Mouse (Mus musculus) ES-E14 (cell line): ENCODE results near the gene Hip1r. TPM values are rescaled to one million over a fixed set of nuclear protein-coding genes. Genes with fewer than 3 reads are reported as not detected.

Source experiments
- DNase-seq: peaks from one replicate; pipeline ENCODE4 v3.0.0-alpha.2; 2013; ENCODE audit warnings: low read depth, low spot score
- H3K27ac ChIP-seq: 2 replicates; pipeline ENCODE4 v1.5.1; 2012; ENCODE audit warnings: low read depth, mild to moderate bottlenecking, low read length, moderate library complexity, mixed read lengths; ENCODE audit not compliant: poor library complexity, insufficient read depth, severe bottlenecking
- H3K36me3 ChIP-seq: 2 replicates; pipeline ENCODE4 v1.6.1; 2012; ENCODE audit warnings: mild to moderate bottlenecking, low read length, moderate library complexity, mixed read lengths; ENCODE audit not compliant: control insufficient read depth, poor library complexity, insufficient read depth, severe bottlenecking
- H3K4me1 ChIP-seq, 2 experiments: fragments of 150-350 bp in 1 of 2; sonication (generic) in 1 of 2; 2 replicates each; pipeline ENCODE4 v1.6.1; 2012; ENCODE audit warnings: low read length in 2 of 2, mild to moderate bottlenecking in 1 of 2, mixed read lengths in 1 of 2; ENCODE audit not compliant: control insufficient read depth in 2 of 2, insufficient read depth in 2 of 2, poor library complexity in 1 of 2
- H3K4me3 ChIP-seq, 2 experiments: fragments of 150-350 bp in 1 of 2; sonication (generic) in 1 of 2; 2 replicates each; pipeline ENCODE4 v1.5.1; 2012; ENCODE audit warnings: low read length in 2 of 2, low read depth in 1 of 2, mild to moderate bottlenecking in 1 of 2, mixed read lengths in 1 of 2; ENCODE audit not compliant: insufficient read depth in 1 of 2, poor library complexity in 1 of 2, severe bottlenecking in 1 of 2
- H3K9ac ChIP-seq: 2 replicates; pipeline ENCODE4 v1.6.1; 2012; ENCODE audit warnings: low read depth, mild to moderate bottlenecking, low read length, mixed read lengths; ENCODE audit not compliant: poor library complexity, insufficient read depth, severe bottlenecking
- H3K9me3 ChIP-seq: fragments of 150-350 bp; sonication (generic); 2 replicates; pipeline ENCODE4 v1.6.1; 2012; ENCODE audit warnings: low read depth, mild to moderate bottlenecking, low read length; ENCODE audit not compliant: control insufficient read depth, insufficient read depth
- CHD2 ChIP-seq: IDR thresholded peaks from 2 replicates; pipeline ENCODE4 v1.6.1; 2014; ENCODE audit warnings: mild to moderate bottlenecking, low read depth, low read length, inconsistent platforms
- HCFC1 ChIP-seq: IDR thresholded peaks from 2 replicates; pipeline ENCODE4 v1.6.1; 2012; ENCODE audit warnings: low read length, inconsistent platforms, borderline replicate concordance; ENCODE audit not compliant: insufficient read depth
- MAFK ChIP-seq: IDR thresholded peaks from 2 replicates; pipeline ENCODE4 v1.6.1; 2014; ENCODE audit warnings: mild to moderate bottlenecking, low read depth, low read length, inconsistent platforms; ENCODE audit not compliant: insufficient read depth
- ZC3H11A ChIP-seq: IDR thresholded peaks from 2 replicates; pipeline ENCODE4 v1.6.1; 2012; ENCODE audit warnings: low read depth, mild to moderate bottlenecking, inconsistent platforms, low read length, borderline replicate concordance
- ZNF384 ChIP-seq: IDR thresholded peaks from 2 replicates; pipeline ENCODE4 v1.6.1; 2012; ENCODE audit warnings: low read depth, low read length, inconsistent platforms
- in situ Hi-C, 2 experiments: fragments of 600-800 bp; cut with MboI; formaldehyde crosslinking; loops; one replicate each; pipeline ENCODE4 v1.15.1; 2025; ENCODE audit warnings: low sequenced_read_pairs in 2 of 2, inconsistent platforms in 1 of 2; ENCODE audit not compliant: unreplicated experiment in 2 of 2
- total RNA-seq: library from RNA; depleted of rRNA; stranded (reverse); fragments of 300-350 nt; gene quantifications from 2 replicates; pipeline ENCODE4 v1.2.3, GENCODE M21; 2012

Hip1r gene
- total RNA-seq, 1 experiment: 9.7 TPM

DNA sequence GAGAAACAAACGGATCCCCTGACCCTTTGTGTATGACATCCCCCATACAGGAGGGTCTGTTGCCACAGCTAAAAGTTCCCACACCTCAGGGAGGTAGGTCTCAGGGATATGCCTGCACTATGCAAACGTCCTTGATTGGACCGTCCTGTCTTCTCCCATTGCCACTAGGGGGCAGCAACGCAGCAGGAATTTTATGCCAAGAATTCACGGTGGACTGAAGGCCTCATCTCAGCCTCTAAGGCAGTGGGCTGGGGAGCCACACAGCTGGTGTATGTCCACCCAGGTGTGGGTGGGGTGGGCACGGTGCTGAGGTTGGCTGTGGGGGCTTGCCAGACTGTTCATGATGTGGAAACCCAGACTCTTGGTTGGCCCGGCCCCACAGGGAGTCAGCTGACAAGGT lies 27.4 kb downstream of the Hip1r start:
- Histone ChIP-seq H3K9ac (no peak overlapping the region), H3K36me3 (peaks cover 9% of the 10 kb centered on the region), H3K4me3 (no peak overlapping the region), H3K27ac (no peak overlapping the region), H3K4me1 (peaks cover 0 to 20% of the 10 kb centered on the region in 2 experiments; a peak in 2 of 4 replicates), H3K9me3 (no peaks in the 10 kb centered on the region)
- TF ChIP-seq ZC3H11A (peak; percentile 76; the same call in 1 of the 2 replicates), MAFK (no peak)
- peak; percentile 85 for DNase-seq
- in situ Hi-C loops: loop anchor here in 1 of 2 experiments (5.0 kb wide), 1 partner anchor 81 kb away; no protein-coding TSS in a partner anchor

DNA sequence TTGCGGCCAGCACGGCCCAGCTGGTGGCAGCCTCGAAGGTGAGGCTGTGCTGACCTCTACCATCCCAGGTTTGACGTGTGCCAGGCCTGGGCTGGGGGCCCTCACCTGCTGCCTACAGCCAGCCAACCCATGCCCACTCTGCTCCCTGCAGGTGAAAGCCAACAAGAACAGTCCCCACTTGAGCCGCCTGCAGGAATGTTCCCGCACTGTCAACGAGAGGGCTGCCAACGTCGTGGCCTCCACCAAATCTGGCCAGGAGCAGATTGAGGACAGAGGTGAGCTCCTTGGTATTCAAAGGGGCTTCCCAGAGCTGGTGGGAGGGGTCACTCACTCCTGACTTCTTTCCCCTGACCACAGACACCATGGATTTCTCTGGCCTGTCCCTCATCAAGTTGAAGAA lies 27.8 kb downstream of the Hip1r start:
- no peak overlapping the region for H3K27ac ChIP-seq
- peaks cover 14% of the 10 kb centered on the region for H3K36me3 ChIP-seq
- peaks cover 0 to 21% of the 10 kb centered on the region in 2 experiments; a peak in 2 of 4 replicates for H3K4me1 ChIP-seq
- no peak overlapping the region for H3K4me3 ChIP-seq
- in situ Hi-C loops: loop anchor here in 1 of 2 experiments (5.0 kb wide), 1 partner anchor 81 kb away; no protein-coding TSS in a partner anchor
- DNase-seq: no peak
- TF ChIP-seq ZNF384 (no peak), ZC3H11A (no peak), MAFK (no peak), HCFC1 (no peak), CHD2 (no peak)
- H3K9me3 ChIP-seq: no peaks in the 10 kb centered on the region
- H3K9ac ChIP-seq: no peak overlapping the region

DNA sequence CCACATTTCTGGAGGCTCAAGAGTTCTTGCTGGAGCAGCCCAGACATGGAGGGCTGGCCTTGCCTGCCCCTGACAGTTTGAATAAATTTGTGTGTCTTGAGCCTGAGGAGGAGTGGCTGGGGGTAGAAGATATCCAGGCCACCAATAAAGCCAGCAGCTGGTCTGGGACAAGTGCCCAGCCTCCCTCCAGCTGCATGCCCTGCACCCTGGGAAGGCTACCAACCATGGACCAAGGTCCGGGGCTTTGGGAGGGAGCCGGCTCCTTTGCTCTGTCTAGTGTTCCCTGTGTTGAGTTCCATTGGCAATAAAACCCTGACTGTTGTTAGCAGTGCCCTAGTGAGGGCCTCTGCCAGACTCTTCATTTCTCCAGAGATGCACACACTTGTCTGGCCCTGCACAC lies 29.4 kb downstream of the Hip1r start:
- in situ Hi-C loops: loop anchor here in 1 of 2 experiments (5.0 kb wide), 1 partner anchor 79 kb away; no protein-coding TSS in a partner anchor
- TF ChIP-seq CHD2 (no peak), ZNF384 (no peak), HCFC1 (no peak), ZC3H11A (no peak), MAFK (no peak)
- no peak overlapping the region for H3K27ac ChIP-seq
- no peak overlapping the region for H3K9ac ChIP-seq
- peaks cover 21% of the 10 kb centered on the region for H3K36me3 ChIP-seq
- H3K4me3 ChIP-seq: no peak overlapping the region
- peaks cover 0 to 15% of the 10 kb centered on the region in 2 experiments; a peak in 1 of 4 replicates for H3K4me1 ChIP-seq
- no peak for DNase-seq
- no peaks in the 10 kb centered on the region for H3K9me3 ChIP-seq

DNA sequence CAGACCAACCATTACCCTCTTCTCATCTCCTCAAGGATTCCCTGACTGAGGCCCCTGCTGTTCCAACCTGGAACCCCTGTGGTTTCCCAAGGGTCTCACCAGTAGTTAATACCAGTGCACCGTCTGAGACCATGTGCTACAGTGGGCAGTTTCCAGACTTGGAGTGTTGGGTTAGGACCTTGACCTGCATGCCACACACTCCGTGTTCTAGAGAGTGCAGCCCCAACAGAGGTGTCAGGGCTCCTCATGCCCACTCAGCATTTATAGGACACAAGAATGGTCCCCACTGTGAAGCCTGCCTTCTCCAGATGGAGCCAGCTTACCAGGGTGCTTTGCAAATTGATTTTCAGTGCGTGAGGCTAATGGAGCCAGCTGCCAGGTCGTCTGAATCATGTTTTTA lies 29.9 kb downstream of the Hip1r start:
- Histone ChIP-seq H3K4me3 (no peak overlapping the region), H3K27ac (no peak overlapping the region), H3K9ac (no peak overlapping the region), H3K36me3 (peaks cover 24% of the 10 kb centered on the region), H3K4me1 (peaks cover 0 to 15% of the 10 kb centered on the region in 2 experiments; a peak in 1 of 4 replicates), H3K9me3 (no peaks in the 10 kb centered on the region)
- no peak for TF ChIP-seq MAFK
- no peak for TF ChIP-seq ZNF384
- no peak for TF ChIP-seq ZC3H11A
- TF ChIP-seq HCFC1: no peak
- TF ChIP-seq CHD2: no peak
- no peak for DNase-seq
- in situ Hi-C loops: loop anchor here in 1 of 2 experiments (5.0 kb wide), 1 partner anchor 79 kb away; no protein-coding TSS in a partner anchor
